Mouse (Mus musculus) megakaryocyte, embryonic 14.5 days (primary cell): Measurements from ENCODE around the gene Tmem37.

Experiments used
- FLI1 ChIP-seq: IDR thresholded peaks from 2 replicates; pipeline ENCODE4 v1.6.1; 2012; ENCODE audit warnings: low read length, inconsistent platforms, mixed read lengths
- GATA1 ChIP-seq: IDR thresholded peaks from 3 replicates; pipeline ENCODE4 v1.6.1; 2012; ENCODE audit warnings: mixed read lengths, low read length, inconsistent platforms, borderline replicate concordance

GRCm38 (mm10) chr1:120055475-120055874 is 18.4 kb downstream of the Tmem37 start:
- TF ChIP-seq GATA1 (no peak), FLI1 (no peak)
